Mouse (Mus musculus): ENCODE results near the gene Trim10.
"Not testable (repeated sequence)": the region's sequence is repeated elsewhere in the genome, so short reads cannot be mapped to it uniquely, and the experiment has no call there.

DNA sequence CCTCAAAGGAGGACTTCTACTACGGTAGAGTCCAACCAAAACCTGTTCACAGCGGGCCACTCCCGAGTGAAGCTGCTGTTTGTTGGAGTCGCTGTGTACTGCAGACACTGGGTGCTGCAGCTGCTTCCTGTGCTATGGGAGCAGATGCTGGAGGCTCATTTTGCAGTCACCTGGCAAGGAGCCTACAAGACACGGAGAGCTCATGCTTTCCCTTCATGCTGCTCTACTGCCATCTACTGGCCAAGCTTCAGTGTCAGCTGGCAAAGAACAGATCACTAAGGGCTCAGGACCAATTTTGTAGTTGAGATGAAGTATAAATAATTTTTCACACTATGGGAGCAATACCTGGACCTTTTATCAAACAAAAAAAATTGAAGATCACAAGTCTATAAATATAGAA is 43.4 kb upstream of the Trim10 start:
- not testable (repeated sequence) for TF ChIP-seq E2F4 (IDR thresholded peaks at IDR 0.05; ENCODE audit: insufficient read depth); USF1 (IDR thresholded peaks at IDR 0.05; ENCODE audit: low read depth); POLR2AphosphoS2 (IDR thresholded peaks at IDR 0.05; ENCODE audit: insufficient read length, low read depth)

All from myocyte (in vitro differentiated cells).